Mouse (Mus musculus) frontal cortex, postnatal 14 days (tissue): ENCODE data around the gene Hoxa2.

Source experiments
- DNase-seq, 2 experiments: peaks; one replicate each; pipeline ENCODE4 v3.0.0; 2022; ENCODE audit warnings: low spot score in 2 of 2

The Hoxa2 gene

DNA sequence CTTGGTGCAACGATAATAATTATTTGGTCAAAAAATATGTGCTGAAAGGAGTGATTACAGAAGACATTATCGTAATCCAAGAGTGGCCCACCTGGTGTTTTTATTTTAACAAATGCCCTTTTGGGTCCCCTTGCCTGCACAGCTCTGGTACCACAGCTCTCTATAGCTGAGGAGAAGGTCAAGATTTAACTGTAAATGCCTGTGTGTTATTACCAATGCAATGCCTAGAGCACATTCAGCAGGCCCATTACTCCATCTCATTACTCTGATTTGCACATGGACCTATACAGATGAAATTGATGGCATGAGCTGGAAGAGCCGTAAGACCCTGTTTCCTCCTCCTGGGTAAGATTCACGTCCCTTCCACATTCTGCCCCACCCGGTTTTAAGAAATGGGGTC is 25.5 kb downstream of the Hoxa2 start:
- no peak for DNase-seq

DNA sequence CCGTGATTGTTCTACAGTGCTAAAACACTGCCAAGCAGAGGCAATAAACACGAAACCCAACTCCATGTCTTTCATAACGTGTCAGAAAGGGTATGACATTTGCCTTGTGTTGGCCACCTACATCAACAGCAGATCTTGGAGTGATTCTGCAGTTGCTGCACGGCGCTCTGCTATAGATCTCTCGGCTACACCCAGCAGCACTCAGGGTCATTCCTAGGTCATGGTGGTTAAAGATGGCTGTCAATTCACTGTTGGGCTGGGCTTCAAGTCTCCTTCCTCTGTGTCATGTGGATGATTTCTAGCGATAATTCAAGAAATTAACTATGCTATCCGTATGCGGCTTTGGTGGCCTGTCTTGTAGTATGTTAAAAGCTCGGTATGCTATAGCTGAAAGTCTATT is 26.1 kb downstream of the Hoxa2 start:
- no peak for DNase-seq

DNA sequence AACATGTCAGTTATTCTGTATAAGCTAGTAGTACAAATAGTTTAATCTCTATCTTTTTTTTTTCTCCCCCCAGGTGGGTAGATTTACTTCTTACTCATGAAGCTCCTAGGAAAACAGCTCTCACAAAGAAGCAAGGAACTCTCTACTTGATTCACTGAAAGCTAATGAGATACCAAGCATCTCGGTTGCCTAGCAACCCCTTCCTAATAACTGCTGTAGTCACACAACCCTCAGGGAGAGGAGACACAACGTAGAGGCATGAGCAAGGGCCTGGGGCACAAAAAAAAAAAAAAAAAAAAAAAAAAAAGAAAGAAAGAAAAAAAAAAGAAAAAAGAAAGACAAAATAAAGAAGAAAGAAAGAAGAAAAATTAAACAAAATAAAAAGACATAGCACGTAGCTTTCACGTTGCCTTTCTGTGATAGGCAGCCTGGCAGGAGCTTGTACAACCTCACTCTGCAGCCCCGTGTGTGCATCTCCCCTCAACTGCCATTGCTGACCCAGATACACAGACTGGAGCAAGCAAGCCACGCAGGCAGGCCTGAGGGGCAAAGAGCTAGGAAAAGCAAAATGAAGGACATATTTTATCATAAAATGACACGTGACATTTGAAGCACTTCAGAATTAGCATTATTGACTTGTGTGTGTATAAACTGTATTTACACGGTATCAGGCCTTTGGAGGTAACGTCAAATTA is 26.6 kb downstream of the Hoxa2 start:
- DNase-seq, result no peak

DNA sequence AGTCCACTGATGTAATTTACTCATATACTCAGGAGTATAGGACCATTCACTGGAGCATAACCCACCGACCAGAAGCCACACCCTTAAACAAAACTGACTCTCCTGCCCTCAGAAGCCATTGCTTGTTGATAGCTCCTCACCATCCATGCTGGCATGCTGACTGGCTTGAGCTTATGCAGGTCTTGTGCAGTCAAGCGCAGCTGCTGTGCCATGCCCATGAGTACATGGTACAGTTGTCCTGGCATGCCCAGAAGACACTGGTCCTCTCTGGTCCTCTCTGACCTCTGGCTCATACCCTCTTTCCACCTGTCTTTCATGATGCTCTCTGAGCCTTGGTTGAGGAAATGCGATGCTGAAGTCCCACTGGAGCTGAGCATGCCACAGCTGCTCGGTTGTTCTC is 41.0 kb downstream of the Hoxa2 start:
- no peak for DNase-seq

GRCm38 (mm10) chr6:52121173-52121572 is 43.5 kb downstream of the Hoxa2 start:
- no peak for DNase-seq

- DNase-seq, result no peak
Observed at GRCm38 (mm10) chr6:52118903-52119635, 45.6 kb downstream of the Hoxa2 start.

DNA sequence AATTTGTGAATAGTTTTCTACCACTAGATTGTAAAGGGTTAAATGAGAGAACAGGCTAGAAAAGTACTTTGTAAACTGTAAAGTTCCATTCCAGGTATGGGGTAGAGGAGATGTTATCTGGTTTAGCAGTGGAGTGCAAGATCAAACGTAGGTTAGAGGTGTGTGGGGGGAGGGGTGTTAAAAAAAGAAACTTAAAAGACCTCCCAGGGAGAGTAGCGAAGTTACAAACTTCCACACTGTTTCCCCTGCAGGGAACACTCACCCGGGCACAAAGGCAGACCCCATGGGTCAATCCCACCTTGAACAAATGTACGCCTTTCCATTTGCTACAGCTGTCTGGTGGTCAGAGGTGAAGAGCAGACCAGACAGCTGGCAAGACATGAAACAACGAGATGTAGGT is 48.7 kb downstream of the Hoxa2 start:
- no peak for DNase-seq
